Mouse (Mus musculus) 3T3-L1 (cell line): Measurements from ENCODE around the gene Rp9.

Source experiments
- DNase-seq: peaks from one replicate; pipeline ENCODE4 v3.0.0-alpha.2; 2015; ENCODE audit warnings: low read depth, low spot score

Rp9 gene

GRCm38 (mm10) chr9:22368030-22368429, 101.5 kb downstream of the Rp9 start:
- DNase-seq, result no peak

GRCm38 (mm10) chr9:22366621-22367020, 102.9 kb downstream of the Rp9 start:
- DNase-seq, result peak; percentile 47

GRCm38 (mm10) chr9:22366221-22366620, 103.3 kb downstream of the Rp9 start:
- no peak for DNase-seq
